8 mouse cellular contexts compared by ENCODE assay signal in the genomic region with DNA sequence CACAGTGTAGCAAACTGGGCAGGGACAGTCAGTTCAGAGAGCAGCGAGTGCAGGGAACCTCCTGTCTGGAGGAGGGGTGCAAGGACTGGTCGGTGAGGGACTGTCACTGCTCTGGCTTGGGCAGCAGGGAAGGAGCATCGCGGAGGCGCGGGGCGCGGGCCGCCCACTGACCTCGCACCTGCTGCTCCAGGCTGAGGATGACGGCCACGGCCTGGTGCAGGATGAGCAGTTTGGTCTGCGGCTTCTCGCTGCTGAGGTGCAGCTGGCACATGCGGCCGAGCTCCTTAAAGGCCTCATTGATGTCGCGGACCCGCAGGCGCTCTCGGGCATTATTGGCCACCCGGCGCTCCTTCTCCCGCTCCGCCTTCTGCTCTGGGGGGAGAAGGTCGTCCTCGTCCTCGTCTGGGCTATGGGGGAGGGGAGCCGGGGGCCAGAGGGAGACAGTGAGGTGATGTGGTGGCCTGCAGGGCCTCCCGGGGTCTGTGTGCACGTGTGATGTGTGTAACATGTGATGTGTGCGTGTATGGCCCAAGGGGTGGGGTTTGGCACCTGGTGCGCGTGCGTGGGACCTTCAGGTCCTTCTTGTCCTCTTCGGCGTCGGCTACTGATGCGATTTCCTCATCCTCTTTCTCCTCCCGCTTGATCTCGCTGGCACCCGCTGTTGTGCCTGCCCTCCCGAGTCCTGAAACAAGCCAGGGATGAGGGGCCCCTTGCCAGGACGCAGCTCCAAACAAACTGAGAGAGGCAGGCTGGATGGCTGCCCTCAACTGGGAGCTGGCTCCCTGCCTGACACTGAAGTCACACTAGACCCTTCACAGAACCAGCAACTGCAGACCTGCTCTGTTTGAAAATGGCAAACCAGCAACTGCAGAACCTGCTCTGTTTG. TPM values are rescaled to one million over a fixed set of nuclear protein-coding genes. Genes with fewer than 3 reads are reported as not detected.
A peak's percentile ranks its signal among the peaks of the same experiment; 100 is the strongest.
DNase-seq lines count a peak whose midpoint lies in the region; ATAC-seq and TF ChIP-seq lines count a peak whose summit lies in the region.

No protein-coding gene starts in this region.

- H3K9ac ChIP-seq in forebrain, embryonic 11.5 days (ENCODE audit: low read length), result no peak overlapping the region
- 0 out of 2 replicates have a peak overlapping the region, but pooled peaks have one; percentile 14 for H3K9ac ChIP-seq in hindbrain, postnatal 0 days (replicated peaks; ENCODE audit: low read length)

- no peak overlapping the region for H3K4me3 ChIP-seq in forebrain, embryonic 10.5 days
- no peak overlapping the region for H3K4me3 ChIP-seq in forebrain, embryonic 11.5 days (ENCODE audit: low read depth, low read length)
- H3K4me3 ChIP-seq in hindbrain, postnatal 0 days (ENCODE audit: low read length), result no peak overlapping the region

- no peak for DNase-seq in forebrain, embryonic 10.5 days (ENCODE audit: extremely low spot score, low spot score)
- DNase-seq in forebrain, embryonic 11.5 days (ENCODE audit: low spot score), result no peak
- DNase-seq in ZHBTc4 (ENCODE audit: low read depth, low spot score), result peak; percentile 24
- peak; percentile 86 for DNase-seq in hindbrain, postnatal 0 days (ENCODE audit: low spot score)
- peak; percentile 62 for DNase-seq in lung, postnatal 25 days (ENCODE audit: low spot score)
- no peak for DNase-seq in B cell, adult 2 months
- no peak for DNase-seq in kidney, postnatal 10 days

- no peak for TF ChIP-seq CTCF in hindbrain, postnatal 0 days (IDR thresholded peaks at IDR 0.05; ENCODE audit: low read depth)

- H3K36me3 ChIP-seq in forebrain, embryonic 10.5 days (replicated peaks), result peaks cover 92% of the 10 kb centered on the region
- H3K36me3 ChIP-seq in forebrain, embryonic 11.5 days (ENCODE audit: control insufficient read depth, insufficient read depth, low read length), result peaks cover 41% of the 10 kb centered on the region
- H3K36me3 ChIP-seq in hindbrain, postnatal 0 days (ENCODE audit: insufficient read depth, low read length), result peaks cover 58% of the 10 kb centered on the region

- ATAC-seq in forebrain, embryonic 11.5 days (replicated peaks; ENCODE audit: low FRiP score), result no peak
- ATAC-seq in frontal cortex, adult (ENCODE audit: low TSS enrichment), result peak; percentile 20; the same call in 1 of the 2 replicates
- ATAC-seq in hindbrain, postnatal 0 days, result peak; percentile 66

- no peaks in the 10 kb centered on the region for H3K27me3 ChIP-seq in forebrain, embryonic 10.5 days (ENCODE audit: poor library complexity, severe bottlenecking)
- H3K27me3 ChIP-seq in forebrain, embryonic 11.5 days (ENCODE audit: control insufficient read depth, insufficient read depth, low read length), result no peaks in the 10 kb centered on the region
- H3K27me3 ChIP-seq in hindbrain, postnatal 0 days (ENCODE audit: insufficient read depth, low read length), result no peaks in the 10 kb centered on the region

- H3K27ac ChIP-seq in forebrain, embryonic 10.5 days, result 0 out of 2 replicates have a peak overlapping the region, but pooled peaks have one; percentile 22
- no peak overlapping the region for H3K27ac ChIP-seq in forebrain, embryonic 11.5 days (ENCODE audit: low read depth, low read length)
- H3K27ac ChIP-seq in hindbrain, postnatal 0 days, result peak overlapping the region; percentile 62

- peaks cover 2% of the 10 kb centered on the region for H3K4me1 ChIP-seq in forebrain, embryonic 10.5 days
- no peaks in the 10 kb centered on the region; the same call in 1 of the 2 replicates for H3K4me1 ChIP-seq in forebrain, embryonic 11.5 days (replicated peaks; ENCODE audit: control insufficient read depth, insufficient read depth, low read length)
- H3K4me1 ChIP-seq in hindbrain, postnatal 0 days (ENCODE audit: insufficient read depth, low read length), result no peaks in the 10 kb centered on the region

- H3K9me3 ChIP-seq in forebrain, embryonic 10.5 days, result no peaks in the 10 kb centered on the region
- H3K9me3 ChIP-seq in forebrain, embryonic 11.5 days (ENCODE audit: control insufficient read depth, low read length), result no peaks in the 10 kb centered on the region
- H3K9me3 ChIP-seq in hindbrain, postnatal 0 days (ENCODE audit: low read length), result no peaks in the 10 kb centered on the region

- WGBS in forebrain, embryonic 10.5 days, result 92% methylated on average over 44 of the region's 44 CpGs
- WGBS in forebrain, embryonic 11.5 days, result 90% methylated on average over 44 of the region's 44 CpGs
- 67% methylated on average over 44 of the region's 44 CpGs for WGBS in hindbrain, postnatal 0 days

- no peak overlapping the region for H3K4me2 ChIP-seq in forebrain, embryonic 11.5 days (ENCODE audit: low read depth, low read length, severe bottlenecking)
- H3K4me2 ChIP-seq in hindbrain, postnatal 0 days (ENCODE audit: low read depth, low read length), result no peak overlapping the region

RNA-seq across cellular contexts. Expression of a gene that starts 6.3 kb away (rescaled TPM):
- polyA plus RNA-seq in forebrain, embryonic 10.5 days (2016; fragmentation: Nextera tagmentation; extraction: Ambion mirVana), result 625 and 631 TPM in 2 replicates
- 430 and 504 TPM in 2 replicates for polyA plus RNA-seq in forebrain, embryonic 11.5 days (2014; fragmentation: Nextera tagmentation; extraction: Ambion mirVana)
- total RNA-seq in hindbrain, postnatal 0 days (2014; rRNA removed), result 369 and 391 TPM in 2 replicates
- 897 and 981 TPM in 2 replicates for polyA plus RNA-seq in hindbrain, postnatal 0 days (2015; fragmentation: Nextera tagmentation; extraction: Ambion mirVana)

RNA-seq across cellular contexts. Expression of a gene that starts 13.5 kb away (rescaled TPM):
- polyA plus RNA-seq in forebrain, embryonic 10.5 days (2016; fragmentation: Nextera tagmentation; extraction: Ambion mirVana), result 343 and 346 TPM in 2 replicates
- 276 and 322 TPM in 2 replicates for polyA plus RNA-seq in forebrain, embryonic 11.5 days (2014; fragmentation: Nextera tagmentation; extraction: Ambion mirVana)
- total RNA-seq in hindbrain, postnatal 0 days (2014; rRNA removed), result 48.2 and 50.4 TPM in 2 replicates
- 166 and 175 TPM in 2 replicates for polyA plus RNA-seq in hindbrain, postnatal 0 days (2015; fragmentation: Nextera tagmentation; extraction: Ambion mirVana)

RNA-seq across cellular contexts. Expression of a gene that starts 20.5 kb away (rescaled TPM):
- 191 and 199 TPM in 2 replicates for polyA plus RNA-seq in forebrain, embryonic 10.5 days (2016; fragmentation: Nextera tagmentation; extraction: Ambion mirVana)
- 237 and 256 TPM in 2 replicates for polyA plus RNA-seq in forebrain, embryonic 11.5 days (2014; fragmentation: Nextera tagmentation; extraction: Ambion mirVana)
- 132 TPM in 2 replicates for total RNA-seq in hindbrain, postnatal 0 days (2014; rRNA removed)
- 36.2 and 36.4 TPM in 2 replicates for polyA plus RNA-seq in hindbrain, postnatal 0 days (2015; fragmentation: Nextera tagmentation; extraction: Ambion mirVana)

RNA-seq across cellular contexts. Expression of a gene that starts 25.4 kb away (rescaled TPM):
- polyA plus RNA-seq in forebrain, embryonic 10.5 days (2016; fragmentation: Nextera tagmentation; extraction: Ambion mirVana), result 6.8 and 7.0 TPM in 2 replicates
- 13.3 and 15.9 TPM in 2 replicates for polyA plus RNA-seq in forebrain, embryonic 11.5 days (2014; fragmentation: Nextera tagmentation; extraction: Ambion mirVana)
- 129 and 145 TPM in 2 replicates for total RNA-seq in hindbrain, postnatal 0 days (2014; rRNA removed)
- polyA plus RNA-seq in hindbrain, postnatal 0 days (2015; fragmentation: Nextera tagmentation; extraction: Ambion mirVana), result 11.6 and 14.2 TPM in 2 replicates

RNA-seq across cellular contexts. Expression of a gene that starts 56.6 kb away (rescaled TPM):
- 0.43 and 0.71 TPM in 2 replicates for polyA plus RNA-seq in forebrain, embryonic 10.5 days (2016; fragmentation: Nextera tagmentation; extraction: Ambion mirVana)
- polyA plus RNA-seq in forebrain, embryonic 11.5 days (2014; fragmentation: Nextera tagmentation; extraction: Ambion mirVana), result 0.36 and 0.87 TPM in 2 replicates
- 15.7 and 18.3 TPM in 2 replicates for total RNA-seq in hindbrain, postnatal 0 days (2014; rRNA removed)
- 8.9 and 9.3 TPM in 2 replicates for polyA plus RNA-seq in hindbrain, postnatal 0 days (2015; fragmentation: Nextera tagmentation; extraction: Ambion mirVana)

Comparison
In these comparisons a context has a peak if more than half of its experiments do, and no peak if none do; other contexts are left out.
1. DNase-seq: peak in ZHBTc4 (single experiment), hindbrain, postnatal 0 days (single experiment) and lung, postnatal 25 days (single experiment); none in forebrain, embryonic 10.5 days (single experiment), forebrain, embryonic 11.5 days (single experiment), B cell, adult 2 months (0 of 2) and kidney, postnatal 10 days (single experiment).